Mouse (Mus musculus): Measurements from ENCODE around the gene Olfr832.

DNA sequence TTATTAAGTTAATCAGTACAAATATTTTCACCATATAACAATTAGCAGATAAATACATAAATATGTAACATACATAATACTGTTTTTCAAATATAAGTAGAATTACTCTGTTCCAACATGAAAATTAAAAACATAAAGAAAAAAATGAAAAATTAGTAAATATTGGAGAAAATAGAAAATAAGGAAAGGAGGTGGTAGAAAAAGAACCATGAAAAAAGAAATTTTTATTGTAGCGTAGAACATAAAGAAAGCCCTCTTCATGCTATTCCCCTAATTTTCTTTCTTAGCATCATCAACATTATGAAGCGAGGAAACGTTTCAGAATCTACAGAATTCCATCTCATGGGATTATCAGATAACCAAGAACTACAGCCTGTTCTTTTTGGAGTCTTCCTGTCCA, 50.8 kb downstream of the Olfr832 start, which contains the start of gene Olfr834:
- no peak for TF ChIP-seq EP300 (IDR thresholded peaks at IDR 0.05; ENCODE audit: low read depth)
- no peak for TF ChIP-seq CTCF (IDR thresholded peaks at IDR 0.05; ENCODE audit: low read depth)
